Mouse (Mus musculus) heart, embryonic 14.5 days (tissue): Measurements from ENCODE around the gene Lrrc4c. TPM values are rescaled to one million over a fixed set of nuclear protein-coding genes. Genes with fewer than 3 reads are reported as not detected.

Experiments
- ATAC-seq: fragments of 200-750 bp; cut with Nextera tagmentation; 2 replicates; pipeline ENCODE4 v1.8.0; 2017; ENCODE audit warnings: low read depth, moderate TSS enrichment; ENCODE audit not compliant: insufficient number of reproducible peaks, insufficient read depth, low FRiP score
- H3K27ac ChIP-seq, 2 experiments: fragments of 200-500 bp in 1 of 2; fragments of 300-500 bp in 1 of 2; sonication (generic) in 1 of 2; replicated peaks in 1 of 2; 2 replicates each; pipeline ENCODE4 v1.5.1; 2012 to 2014; ENCODE audit warnings: low read depth in 2 of 2, low read length in 2 of 2, control low read depth in 1 of 2, mild to moderate bottlenecking in 1 of 2, mixed read lengths in 1 of 2; ENCODE audit not compliant: control insufficient read depth in 1 of 2, insufficient read depth in 1 of 2
- H3K27me3 ChIP-seq: fragments of 300-500 bp; sonication (generic); 2 replicates; pipeline ENCODE4 v1.6.1; 2014; ENCODE audit warnings: mild to moderate bottlenecking, low read length, control low read depth; ENCODE audit not compliant: control insufficient read depth, insufficient read depth
- H3K36me3 ChIP-seq: fragments of 300-500 bp; sonication (generic); 2 replicates; pipeline ENCODE4 v1.6.1; 2014; ENCODE audit warnings: mild to moderate bottlenecking, control low read depth, low read length, mixed read lengths; ENCODE audit not compliant: control insufficient read depth, insufficient read depth
- H3K4me1 ChIP-seq, 2 experiments: fragments of 200-500 bp in 1 of 2; fragments of 300-500 bp in 1 of 2; sonication (generic) in 1 of 2; 2 replicates each; pipeline ENCODE4 v1.6.1; 2012 to 2014; ENCODE audit warnings: low read length in 2 of 2, control low read depth in 1 of 2, mixed read lengths in 1 of 2; ENCODE audit not compliant: control insufficient read depth in 2 of 2, insufficient read depth in 2 of 2
- H3K4me2 ChIP-seq: fragments of 300-500 bp; sonication (generic); 2 replicates; pipeline ENCODE4 v1.6.1; 2014; ENCODE audit warnings: mild to moderate bottlenecking, low read length
- H3K4me3 ChIP-seq, 2 experiments: fragments of 200-500 bp in 1 of 2; fragments of 300-500 bp in 1 of 2; sonication (generic) in 1 of 2; 2 replicates each; pipeline ENCODE4 v1.5.1; 2012 to 2014; ENCODE audit warnings: low read length in 2 of 2, mild to moderate bottlenecking in 2 of 2, control low read depth in 1 of 2, low read depth in 1 of 2, moderate library complexity in 1 of 2; ENCODE audit not compliant: control insufficient read depth in 1 of 2, insufficient read depth in 1 of 2
- H3K9ac ChIP-seq: fragments of 300-500 bp; sonication (generic); 2 replicates; pipeline ENCODE4 v1.6.1; 2014; ENCODE audit warnings: mild to moderate bottlenecking, low read length
- H3K9me3 ChIP-seq: fragments of 300-500 bp; sonication (generic); 2 replicates; pipeline ENCODE4 v1.6.1; 2016; ENCODE audit warnings: low read length, control low read depth; ENCODE audit not compliant: control insufficient read depth
- WGBS: fragments of 180-500 bp; shearing (Covaris S2); extraction: QIAGEN DNeasy Blood & Tissue Kit; methylation state at CpG from one replicate; pipeline ENCODE4 v1.1.7; 2014; 5-methylcytosine and 5-hydroxymethylcytosine counted together
- polyA plus RNA-seq: library from polyadenylated mRNA; unstranded; fragments of >200 nt; fragmentation: Nextera tagmentation; extraction: Ambion mirVana; gene quantifications from 2 replicates; pipeline ENCODE4 v1.2.1, GENCODE M21; 2014

Gene Lrrc4c
- polyA plus RNA-seq, 1 experiment from 2014 or later = 1.8 TPM

- Histone ChIP-seq H3K4me2 (no peak overlapping the region), H3K27me3 (no peaks in the 10 kb centered on the region), H3K27ac (no peak overlapping the region), H3K36me3 (no peaks in the 10 kb centered on the region), H3K4me3 (no peak overlapping the region), H3K9me3 (no peaks in the 10 kb centered on the region), H3K9ac (no peak overlapping the region), H3K4me1 (no peaks in the 10 kb centered on the region)
- ATAC-seq = no peak
- 79% methylated on average over 2 of the region's 2 CpGs for WGBS
Measured at GRCm38 (mm10) chr2:97361235-97361634, 1043.3 kb downstream of the Lrrc4c start.

GRCm38 (mm10) chr2:97369978-97370377, 1052.0 kb downstream of the Lrrc4c start:
- no peak for ATAC-seq
- no peak overlapping the region for H3K4me3 ChIP-seq
- H3K4me2 ChIP-seq = no peak overlapping the region

GRCm38 (mm10) chr2:97391437-97391836, 1073.5 kb downstream of the Lrrc4c start:
- H3K9ac ChIP-seq = no peak overlapping the region
- no peak overlapping the region for H3K27ac ChIP-seq
- H3K27me3 ChIP-seq = no peaks in the 10 kb centered on the region
- H3K36me3 ChIP-seq = no peaks in the 10 kb centered on the region
- H3K4me3 ChIP-seq = no peak overlapping the region
- no peaks in the 10 kb centered on the region for H3K4me1 ChIP-seq
- 79% methylated on average over 3 of the region's 3 CpGs for WGBS
- no peaks in the 10 kb centered on the region for H3K9me3 ChIP-seq
- H3K4me2 ChIP-seq = no peak overlapping the region
- no peak for ATAC-seq

More at GRCm38 (mm10) chr2:97369978-97370377, 1052.0 kb downstream of the Lrrc4c start:
- Histone ChIP-seq H3K4me1 (no peaks in the 10 kb centered on the region), H3K36me3 (no peaks in the 10 kb centered on the region), H3K27ac (no peak overlapping the region), H3K27me3 (no peaks in the 10 kb centered on the region), H3K9me3 (no peaks in the 10 kb centered on the region), H3K9ac (no peak overlapping the region)
- WGBS = 66% methylated on average over 3 of the region's 3 CpGs

- WGBS = 74% methylated on average over 2 of the region's 2 CpGs
- Histone ChIP-seq H3K4me3 (no peak overlapping the region), H3K9me3 (no peaks in the 10 kb centered on the region), H3K36me3 (no peaks in the 10 kb centered on the region), H3K9ac (no peak overlapping the region), H3K27ac (no peak overlapping the region), H3K4me1 (no peaks in the 10 kb centered on the region), H3K27me3 (no peaks in the 10 kb centered on the region), H3K4me2 (no peak overlapping the region)
- no peak for ATAC-seq
Measured at GRCm38 (mm10) chr2:97391876-97392275, 1073.9 kb downstream of the Lrrc4c start.

- H3K9me3 ChIP-seq = no peaks in the 10 kb centered on the region
- 60% methylated on average over 1 of the region's 1 CpGs for WGBS
- no peaks in the 10 kb centered on the region for H3K4me1 ChIP-seq
Measured at GRCm38 (mm10) chr2:97413066-97413465, 1095.1 kb downstream of the Lrrc4c start.

GRCm38 (mm10) chr2:97414416-97415362, 1096.7 kb downstream of the Lrrc4c start:
- Histone ChIP-seq H3K27me3 (no peaks in the 10 kb centered on the region), H3K4me1 (no peaks in the 10 kb centered on the region), H3K27ac (no peak overlapping the region), H3K4me2 (no peak overlapping the region), H3K4me3 (no peak overlapping the region), H3K9ac (no peak overlapping the region), H3K36me3 (no peaks in the 10 kb centered on the region), H3K9me3 (no peaks in the 10 kb centered on the region)
- WGBS = 81% methylated on average over 8 of the region's 8 CpGs
- ATAC-seq = no peak

More at GRCm38 (mm10) chr2:97413066-97413465, 1095.1 kb downstream of the Lrrc4c start:
- no peaks in the 10 kb centered on the region for H3K36me3 ChIP-seq
- H3K27ac ChIP-seq = no peak overlapping the region
- no peak overlapping the region for H3K4me2 ChIP-seq
- no peak overlapping the region for H3K9ac ChIP-seq
- H3K4me3 ChIP-seq = no peak overlapping the region
- ATAC-seq = no peak
- H3K27me3 ChIP-seq = no peaks in the 10 kb centered on the region

- Histone ChIP-seq H3K27me3 (no peaks in the 10 kb centered on the region), H3K9me3 (no peaks in the 10 kb centered on the region), H3K9ac (no peak overlapping the region), H3K4me3 (no peak overlapping the region), H3K27ac (no peak overlapping the region), H3K4me1 (no peaks in the 10 kb centered on the region), H3K4me2 (no peak overlapping the region), H3K36me3 (no peaks in the 10 kb centered on the region)
- WGBS = 85% methylated on average over 1 of the region's 1 CpGs
- ATAC-seq = no peak
Measured at GRCm38 (mm10) chr2:97434140-97434539, 1116.2 kb downstream of the Lrrc4c start.
